Mouse (Mus musculus): ENCODE results near the gene Rragc.

GRCm38 (mm10) chr4:123917548-123918140 lies 398 bp downstream of the Rragc start, which contains the start of gene 4930535I16Rik:
- TF ChIP-seq GATA1 (IDR thresholded peaks at IDR 0.05; ENCODE audit: borderline replicate concordance, low read length) = no peak
- TF ChIP-seq CTCF (IDR thresholded peaks at IDR 0.05; ENCODE audit: low read depth, low read length) = no peak
- TF ChIP-seq GATA2 (IDR thresholded peaks at IDR 0.05; ENCODE audit: borderline replicate concordance, low read depth, low read length) = no peak
- no peak for TF ChIP-seq TAL1 (conservative IDR thresholded peaks at IDR 0.05; ENCODE audit: low read depth, low read length)

Measured in G1E (cell line).